Mouse (Mus musculus) stomach, adult 2 months (tissue): Measurements from ENCODE around the gene Slc5a1. TPM values are rescaled to one million over a fixed set of nuclear protein-coding genes. Genes with fewer than 3 reads are reported as not detected.

Experiments used
- polyA plus RNA-seq: library from polyadenylated mRNA; depleted of rRNA; stranded (reverse); fragments of >200 nt; gene quantifications from 2 replicates; pipeline ENCODE4 v1.2.3, GENCODE M21; 2012; rRNA removed

Gene Slc5a1
- polyA plus RNA-seq: 2.3 and 2.6 TPM in 2 replicates

DNA sequence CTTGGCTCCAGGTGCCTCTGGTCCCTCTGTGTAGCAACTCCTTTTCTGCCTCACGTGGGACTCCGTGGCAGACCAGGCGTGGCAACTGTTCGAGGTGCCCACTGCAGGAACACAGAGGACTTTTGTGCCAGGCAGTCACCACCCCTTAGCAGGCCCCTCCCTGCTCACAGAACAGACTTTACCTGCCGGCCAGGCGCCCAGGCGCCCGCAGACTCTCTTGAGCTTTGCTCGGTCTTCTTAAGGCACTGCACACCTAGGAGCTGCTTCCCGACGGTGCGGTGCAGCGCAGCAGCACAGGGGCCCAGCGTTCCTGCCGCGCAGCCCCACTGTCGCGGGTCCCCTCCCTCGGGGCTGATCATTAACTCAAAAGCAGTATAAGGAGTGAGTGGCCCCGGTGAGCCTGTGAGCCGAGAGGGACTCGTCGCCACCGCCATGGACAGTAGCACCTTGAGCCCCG lies at the start of gene Slc5a1:
Gene Slc5a1, plus strand, starts transcription at position 195 of the 457 bp plus-strand sequence.

Other genes with a start within 250 kb of the Slc5a1 start
- 8.6 and 11.4 TPM in 2 replicates for gene Prr14l, start 250.0 kb upstream of the Slc5a1 start, polyA plus RNA-seq
- 2.2 and 3.0 TPM in 2 replicates for gene Depdc5, start 240.5 kb upstream of the Slc5a1 start, polyA plus RNA-seq
- 33.7 and 48.3 TPM in 2 replicates for gene Ywhah, start 85.4 kb upstream of the Slc5a1 start, polyA plus RNA-seq
- 30.6 and 30.8 TPM in 2 replicates for gene Spon2, start 114.2 kb downstream of the Slc5a1 start, polyA plus RNA-seq
- 161 and 196 TPM in 2 replicates for gene Ctbp1, start 170.8 kb downstream of the Slc5a1 start, polyA plus RNA-seq
- 54.8 and 62.4 TPM in 2 replicates for gene Maea, start 231.3 kb downstream of the Slc5a1 start, polyA plus RNA-seq